Mouse (Mus musculus) brain, embryonic 18.5 days (tissue): ENCODE data around the gene Psmd2.

ENCODE experiments used
- DNase-seq: peaks from one replicate; pipeline ENCODE4 v3.0.0-alpha.2; 2012; ENCODE audit warnings: low read depth, low spot score

Gene Psmd2

DNA sequence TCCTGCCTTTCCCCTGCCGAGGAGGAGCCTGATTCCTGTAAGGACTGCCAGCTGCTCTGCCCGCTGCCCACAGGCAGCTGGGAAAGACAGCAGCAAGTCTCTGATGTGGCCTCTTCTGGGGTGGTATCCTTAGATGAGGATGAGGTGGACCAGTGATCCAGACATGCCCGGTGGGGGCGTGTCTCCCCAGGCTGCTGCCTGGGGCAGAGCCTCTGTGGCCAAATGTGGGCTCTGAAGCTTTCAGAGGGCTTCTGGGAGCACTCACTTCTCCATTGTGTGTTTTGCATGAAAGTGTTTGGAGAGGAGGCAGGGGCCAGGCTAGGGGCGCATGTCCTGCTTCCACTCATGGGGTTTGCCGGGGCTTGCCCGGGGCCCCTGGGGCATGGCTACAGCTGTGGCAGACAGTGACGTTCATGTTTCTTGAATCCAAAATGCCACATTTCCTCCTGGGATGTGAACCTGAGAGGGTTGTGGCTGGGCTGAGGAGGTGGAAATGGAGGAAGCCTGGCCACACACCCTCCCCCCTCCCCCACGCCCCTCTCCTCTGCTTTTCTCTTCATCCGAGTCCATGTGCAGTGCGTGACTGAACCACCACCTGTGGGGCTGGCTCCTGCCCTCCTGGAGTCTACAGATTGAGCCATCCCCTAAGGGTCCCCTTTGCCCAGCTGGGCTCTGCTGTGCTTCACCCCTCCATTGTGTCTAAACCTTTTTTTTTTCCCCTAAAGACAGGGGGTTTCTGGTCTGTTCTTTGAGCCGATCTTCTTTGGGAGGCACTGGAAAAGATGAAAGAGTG lies 50.5 kb downstream of the Psmd2 start:
- no peak for DNase-seq

DNA sequence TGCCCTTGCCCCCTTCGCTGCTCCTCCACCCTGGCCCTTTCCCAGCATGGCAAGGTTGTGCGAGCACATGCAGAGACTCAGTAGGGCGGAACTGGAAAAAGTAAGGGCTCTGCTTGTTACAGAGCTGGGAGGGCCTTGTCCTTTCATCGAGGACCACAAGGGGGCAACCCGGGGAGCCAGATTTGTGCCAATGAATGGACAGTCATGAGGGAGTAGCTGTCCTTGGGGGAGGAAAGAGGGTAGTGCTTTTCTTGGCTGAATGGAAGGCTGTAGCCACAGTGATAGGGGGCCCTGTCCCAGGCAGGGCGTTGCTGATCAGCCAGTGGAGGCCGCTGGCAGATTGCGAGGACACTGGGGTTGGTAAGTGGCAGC lies 51.1 kb downstream of the Psmd2 start:
- DNase-seq = no peak

DNA sequence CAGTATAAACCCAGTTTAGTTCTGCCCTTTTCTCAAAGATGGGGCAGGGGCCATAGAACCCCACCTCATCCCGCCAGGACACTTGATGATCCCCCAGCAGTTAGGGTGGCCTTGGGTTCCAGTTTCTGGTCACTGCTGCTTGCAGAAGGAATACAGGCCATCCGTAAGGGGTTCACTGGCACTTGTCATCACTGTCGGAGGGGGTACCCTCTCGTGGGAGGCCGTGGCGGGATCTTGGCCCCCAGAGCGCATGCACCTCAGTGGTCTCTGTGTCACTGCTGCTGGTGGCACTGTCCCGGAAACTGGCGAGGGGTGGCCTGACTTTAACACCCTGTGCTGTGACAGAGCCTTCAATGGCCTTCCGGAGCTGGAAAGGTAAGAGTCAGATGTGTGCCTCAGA lies 51.6 kb downstream of the Psmd2 start:
- no peak for DNase-seq

DNA sequence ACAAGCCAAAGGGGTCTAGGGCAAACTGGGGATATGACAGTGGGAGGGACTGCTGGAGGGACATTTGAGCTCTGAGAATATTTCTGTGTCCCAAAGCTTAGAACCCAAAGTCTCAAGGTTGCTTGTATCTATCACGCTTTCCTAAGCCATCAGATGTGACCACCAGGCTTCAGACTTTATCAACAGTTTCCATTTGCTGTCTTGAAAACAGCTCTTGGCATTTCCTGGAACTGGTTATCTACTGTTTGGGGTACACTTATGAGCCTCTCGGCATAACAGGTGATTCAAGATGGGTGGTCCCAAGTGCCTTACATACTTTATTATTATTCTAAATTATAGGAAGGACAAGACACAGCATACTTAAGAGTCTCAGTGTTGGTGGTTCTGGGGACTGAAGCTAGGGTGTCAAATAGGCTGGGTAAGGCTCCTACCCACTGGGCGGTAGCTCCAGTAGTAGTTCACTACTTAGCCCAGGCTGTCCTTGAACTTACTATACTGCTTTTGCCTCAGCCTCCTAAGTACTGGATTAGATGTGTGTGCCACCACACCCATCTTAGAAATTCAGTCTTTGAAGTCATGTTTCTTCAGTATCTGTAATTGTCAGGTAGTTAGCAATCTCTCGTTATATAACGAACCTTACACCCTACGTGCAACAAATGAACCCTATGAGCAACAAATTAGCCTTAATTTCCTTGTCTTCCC lies 52.4 kb downstream of the Psmd2 start:
- DNase-seq = no peak

DNA sequence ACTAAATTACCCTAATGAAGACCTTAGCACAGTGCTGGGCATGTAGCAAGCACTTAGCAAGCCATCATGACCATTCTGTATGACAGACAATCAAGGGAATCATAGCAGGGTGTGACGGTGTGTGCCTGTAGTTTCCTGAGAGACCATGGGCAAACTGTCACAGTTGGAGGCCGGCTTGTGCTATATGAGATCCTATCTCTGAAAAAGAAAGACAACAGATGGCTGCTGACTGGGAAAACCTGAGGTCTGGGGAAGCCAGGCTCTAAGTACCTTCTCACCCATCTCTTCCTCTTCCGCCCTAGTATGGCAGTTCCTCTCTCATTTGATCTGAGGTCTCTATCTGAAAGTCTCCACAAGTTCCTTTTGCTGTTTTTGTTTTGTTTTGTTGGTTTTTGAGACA lies 54.3 kb downstream of the Psmd2 start:
- DNase-seq = no peak

DNA sequence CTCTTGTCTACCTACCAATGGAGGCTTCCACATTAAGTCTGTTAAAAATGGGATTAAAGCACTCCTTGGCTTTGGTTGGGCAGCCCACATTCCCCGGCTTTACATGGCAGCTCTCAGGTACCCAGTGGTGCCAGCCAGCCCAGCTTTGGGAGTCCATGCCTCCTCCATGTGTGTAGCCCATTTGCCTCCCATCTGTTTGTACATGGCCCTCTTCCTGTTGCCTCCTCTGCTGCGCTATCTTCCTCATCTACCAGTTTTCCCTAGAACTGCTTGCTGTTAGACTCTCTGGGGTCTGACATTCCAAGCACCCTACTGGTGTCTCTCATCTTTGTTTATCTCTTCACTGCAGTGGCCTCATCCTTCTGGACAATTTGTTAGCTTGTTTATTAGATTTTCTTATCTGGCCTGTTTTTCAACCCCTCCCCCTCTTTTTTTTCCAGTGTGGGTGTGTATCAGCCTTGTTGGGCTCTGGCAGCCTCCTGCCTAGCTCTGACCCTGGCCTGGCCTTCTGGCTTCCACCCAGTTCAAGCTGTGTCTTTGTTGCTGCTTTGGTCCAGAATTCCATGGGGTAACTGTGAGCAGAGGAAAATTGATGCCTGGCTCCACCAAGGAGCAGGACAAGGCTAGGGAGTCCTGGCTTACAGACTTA lies 55.1 kb downstream of the Psmd2 start:
- no peak for DNase-seq

DNA sequence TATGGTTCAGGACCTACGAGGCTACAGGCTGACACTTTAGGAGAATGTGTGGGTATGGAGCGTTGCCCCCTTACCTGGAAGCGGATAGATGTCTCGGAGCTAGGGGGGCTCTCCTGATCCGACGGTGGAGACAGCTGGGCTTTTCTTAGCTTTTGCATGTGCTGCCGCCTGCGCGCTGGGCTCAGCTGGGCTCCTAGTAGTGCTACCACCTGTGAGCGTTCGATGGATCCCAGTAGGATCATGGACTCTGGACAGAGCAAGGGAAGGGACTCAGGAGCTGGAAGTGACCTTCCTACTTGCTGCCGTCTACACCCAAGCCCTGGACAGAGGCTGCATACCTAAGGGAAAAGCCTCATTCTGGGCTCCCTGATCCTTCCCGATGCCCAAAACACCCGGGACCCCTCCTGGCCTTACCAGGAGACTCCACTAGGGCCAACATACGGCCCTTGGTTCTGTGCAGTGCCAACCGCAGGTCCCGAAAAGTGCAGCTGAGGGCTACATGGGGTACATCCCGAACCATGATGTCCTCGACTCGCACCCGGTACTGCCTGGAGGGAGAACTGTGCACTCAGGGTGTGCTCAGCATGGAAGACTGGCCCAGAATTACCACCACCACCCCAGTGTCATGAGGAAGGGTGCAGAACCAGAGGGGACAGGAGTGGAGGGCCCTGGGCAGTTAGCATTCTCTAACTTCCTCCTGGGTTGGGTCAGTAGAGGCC lies 56.9 kb downstream of the Psmd2 start:
- DNase-seq = no peak

DNA sequence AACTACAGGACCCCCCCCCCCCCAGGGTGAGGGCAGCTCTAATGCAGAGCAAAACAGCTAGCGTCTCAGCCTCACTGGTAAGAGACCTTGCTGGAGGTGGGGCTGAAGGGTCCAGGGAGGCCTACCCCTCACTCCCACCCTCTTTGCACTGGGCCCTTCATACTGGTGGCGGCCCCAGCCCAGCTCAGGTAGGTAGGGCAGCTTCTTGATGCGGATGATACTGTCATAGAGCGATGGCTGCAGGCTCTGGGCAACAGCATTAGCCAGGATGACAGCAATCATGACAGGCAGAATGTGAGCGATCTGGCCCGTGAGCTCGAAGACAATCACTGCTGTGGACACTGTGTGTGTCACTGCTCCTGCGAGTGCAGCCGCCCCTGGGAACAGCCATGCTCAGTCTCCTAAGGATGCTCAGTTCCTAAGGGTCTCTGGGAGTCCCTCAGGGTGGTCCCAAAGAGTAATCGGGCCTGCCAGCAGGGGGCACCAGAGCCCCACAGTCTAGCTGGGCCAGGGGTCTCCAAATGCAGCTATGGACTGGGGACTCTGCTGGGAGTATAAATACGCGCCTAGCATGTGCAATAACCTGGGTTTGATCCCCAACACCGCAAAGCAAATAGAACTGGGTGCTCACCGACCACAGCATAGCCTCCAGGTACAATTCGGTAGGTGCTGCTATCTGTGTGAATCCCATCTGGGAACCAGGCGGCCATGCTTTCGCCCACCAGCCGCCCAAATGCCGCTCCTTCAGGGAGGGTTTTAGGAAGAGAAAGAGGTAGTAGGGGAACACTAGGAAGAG lies 57.7 kb downstream of the Psmd2 start:
- no peak for DNase-seq

DNA sequence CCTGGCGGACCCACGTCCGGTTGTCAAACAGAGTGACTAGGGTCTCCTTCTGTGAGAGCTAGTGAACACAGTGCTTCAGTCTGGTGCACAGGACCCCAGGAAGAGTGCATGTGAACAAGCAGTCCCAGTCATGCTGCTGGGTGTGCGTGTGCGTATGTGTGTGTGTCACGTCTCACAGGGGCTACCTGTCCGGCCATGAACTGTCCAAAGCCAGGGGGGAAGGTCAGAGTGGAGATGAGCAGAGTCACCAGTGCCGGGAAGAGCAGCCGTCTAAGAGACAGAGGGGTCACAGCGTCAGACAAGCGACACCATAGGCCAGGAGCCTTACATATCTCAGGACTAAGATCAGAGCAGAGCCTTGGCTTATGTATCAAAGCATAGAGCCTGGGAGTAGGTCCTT lies 58.9 kb downstream of the Psmd2 start:
- no peak for DNase-seq

DNA sequence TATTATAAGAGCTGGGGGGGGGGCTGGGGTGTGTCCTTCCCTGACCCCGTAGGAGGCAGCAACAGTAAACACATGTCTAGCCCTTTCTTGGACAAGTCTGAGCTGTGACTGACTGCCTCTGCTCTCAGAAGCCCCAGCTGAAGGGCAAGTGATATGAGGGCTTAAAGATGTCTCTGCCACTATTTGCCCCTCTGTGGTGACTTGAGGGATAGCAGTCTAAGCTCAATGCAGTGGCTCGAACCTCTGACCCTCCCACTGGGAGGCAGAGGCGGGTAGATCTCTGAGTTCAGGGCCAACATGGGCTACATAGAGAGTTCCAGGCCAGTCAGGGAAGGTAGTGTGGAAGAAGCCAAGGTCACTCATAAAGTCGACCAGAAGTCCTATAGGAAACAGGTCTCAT lies 59.4 kb downstream of the Psmd2 start:
- no peak for DNase-seq

DNA sequence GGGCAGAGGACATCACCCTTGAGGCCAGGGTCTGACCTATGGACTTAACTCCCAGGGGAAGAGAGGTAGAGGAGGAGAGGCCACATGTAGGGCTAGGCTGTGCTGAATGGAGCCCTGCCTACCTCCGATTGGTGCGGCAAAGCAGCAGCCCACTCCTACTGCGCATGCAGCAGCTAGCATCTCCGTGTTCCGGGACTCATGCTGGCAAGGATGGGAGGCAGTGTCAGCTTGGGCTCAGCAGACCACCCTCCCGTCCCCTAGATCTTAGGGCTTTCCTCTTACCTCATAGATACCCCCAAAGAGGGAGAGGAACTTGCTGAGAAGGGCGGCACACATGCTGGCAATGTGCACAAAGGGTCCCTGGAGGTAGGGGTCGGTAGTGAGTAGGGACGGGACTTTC lies 60.7 kb downstream of the Psmd2 start:
- DNase-seq = no peak

DNA sequence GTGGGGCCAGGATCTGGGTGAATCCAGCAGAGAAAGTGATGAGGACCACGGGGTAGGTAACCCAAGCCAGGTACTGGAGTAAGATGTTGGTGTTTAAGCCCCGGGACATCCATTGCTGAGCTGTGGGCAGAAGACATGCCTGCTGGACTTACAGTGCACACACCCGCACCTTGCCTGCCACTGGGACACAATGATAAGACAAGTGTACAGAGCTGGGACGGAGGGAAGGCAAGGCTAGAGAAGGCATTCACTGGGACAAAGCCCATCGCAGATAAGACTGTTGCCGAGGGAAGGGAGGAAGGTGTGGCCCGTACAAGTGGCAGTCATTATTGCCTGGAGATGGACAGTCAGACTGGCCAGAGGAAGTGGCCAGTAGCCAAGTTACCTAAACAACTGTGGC lies 61.4 kb downstream of the Psmd2 start:
- DNase-seq = no peak
